Mouse (Mus musculus) intestine, embryonic 14.5 days (tissue): ENCODE data around the gene Foxn3. TPM values are rescaled to one million over a fixed set of nuclear protein-coding genes. Genes with fewer than 3 reads are reported as not detected.

Experiments used
- ATAC-seq: fragments of 200-750 bp; cut with Nextera tagmentation; replicated peaks from 2 replicates; pipeline ENCODE4 v1.8.0; 2017; ENCODE audit warnings: low read depth, moderate number of reproducible peaks, moderate TSS enrichment, moderate library complexity; ENCODE audit not compliant: low FRiP score, low TSS enrichment
- DNase-seq: peaks from one replicate; pipeline ENCODE4 v3.0.0-alpha.2; 2018; ENCODE audit warnings: low spot score
- H3K27ac ChIP-seq: fragments of 300-500 bp; sonication (generic); 2 replicates; pipeline ENCODE4 v1.5.1; 2014; ENCODE audit warnings: low read depth, mild to moderate bottlenecking, control low read depth
- H3K27me3 ChIP-seq: fragments of 300-500 bp; sonication (generic); replicated peaks from 2 replicates; pipeline ENCODE4 v1.6.1; 2014; ENCODE audit warnings: low read length, control low read depth; ENCODE audit not compliant: control insufficient read depth, insufficient read depth
- H3K36me3 ChIP-seq: fragments of 300-500 bp; sonication (generic); 2 replicates; pipeline ENCODE4 v1.6.1; 2014; ENCODE audit warnings: low read length, control low read depth; ENCODE audit not compliant: control insufficient read depth, insufficient read depth
- H3K4me1 ChIP-seq: fragments of 300-500 bp; sonication (generic); replicated peaks from 2 replicates; pipeline ENCODE4 v1.6.1; 2014; ENCODE audit warnings: low read length, control low read depth, mixed read lengths; ENCODE audit not compliant: control insufficient read depth, insufficient read depth
- H3K4me2 ChIP-seq: fragments of 300-500 bp; sonication (generic); 2 replicates; pipeline ENCODE4 v1.6.1; 2014; ENCODE audit warnings: low read length
- H3K4me3 ChIP-seq: fragments of 300-500 bp; sonication (generic); 2 replicates; pipeline ENCODE4 v1.5.1; 2014; ENCODE audit warnings: low read depth, low read length, control low read depth, mixed read lengths
- H3K9ac ChIP-seq: fragments of 300-500 bp; sonication (generic); 2 replicates; pipeline ENCODE4 v1.6.1; 2014; ENCODE audit warnings: mild to moderate bottlenecking, low read length
- H3K9me3 ChIP-seq: fragments of 300-500 bp; sonication (generic); 2 replicates; pipeline ENCODE4 v1.6.1; 2016; ENCODE audit warnings: low read length, control low read depth; ENCODE audit not compliant: control insufficient read depth
- WGBS: fragments of 180-500 bp; shearing (Covaris S2); extraction: QIAGEN DNeasy Blood & Tissue Kit; methylation state at CpG from one replicate; pipeline ENCODE4 v1.1.7; 2014; 5-methylcytosine and 5-hydroxymethylcytosine counted together
- polyA plus RNA-seq: library from polyadenylated mRNA; unstranded; fragments of >200 nt; fragmentation: Nextera tagmentation; extraction: Ambion mirVana; gene quantifications from 2 replicates; pipeline ENCODE4 v1.2.1, GENCODE M21; 2014

The Foxn3 gene
- polyA plus RNA-seq, 1 experiment from 2014 or later: 74.3 TPM

- WGBS: 36% methylated on average over 5 of the region's 5 CpGs
- H3K9ac ChIP-seq: no peak overlapping the region
- no peak for DNase-seq
- no peak overlapping the region for H3K27ac ChIP-seq
- no peaks in the 10 kb centered on the region for H3K27me3 ChIP-seq
- no peaks in the 10 kb centered on the region for H3K36me3 ChIP-seq
- H3K4me2 ChIP-seq: no peak overlapping the region
- peaks cover 8% of the 10 kb centered on the region for H3K4me1 ChIP-seq
- no peaks in the 10 kb centered on the region for H3K9me3 ChIP-seq
- H3K4me3 ChIP-seq: no peak overlapping the region
- ATAC-seq: 0 out of 2 replicates have a peak, but pooled peaks have one; percentile 28
These were observed 323.1 kb downstream of the Foxn3 start for GRCm38 (mm10) chr12:99240185-99240726.

GRCm38 (mm10) chr12:99239735-99240134 lies 323.6 kb downstream of the Foxn3 start:
- H3K36me3 ChIP-seq: no peaks in the 10 kb centered on the region
- H3K4me1 ChIP-seq: peaks cover 8% of the 10 kb centered on the region
- H3K9ac ChIP-seq: no peak overlapping the region
- no peaks in the 10 kb centered on the region for H3K9me3 ChIP-seq
- 0 out of 2 replicates have a peak overlapping the region, but pooled peaks have one; percentile 5 for H3K27ac ChIP-seq
- DNase-seq: no peak
- ATAC-seq: no peak
- no peaks in the 10 kb centered on the region for H3K27me3 ChIP-seq
- H3K4me3 ChIP-seq: no peak overlapping the region
- H3K4me2 ChIP-seq: no peak overlapping the region
- 69% methylated on average over 11 of the region's 11 CpGs for WGBS

- H3K4me1 ChIP-seq: peaks cover 18% of the 10 kb centered on the region
- H3K9ac ChIP-seq: no peak overlapping the region
- H3K27me3 ChIP-seq: no peaks in the 10 kb centered on the region
- ATAC-seq: no peak
- H3K4me3 ChIP-seq: no peak overlapping the region
- H3K36me3 ChIP-seq: no peaks in the 10 kb centered on the region
- no peak overlapping the region for H3K27ac ChIP-seq
- H3K9me3 ChIP-seq: no peaks in the 10 kb centered on the region
- 90% methylated on average over 9 of the region's 9 CpGs for WGBS
- no peak for DNase-seq
- no peak overlapping the region for H3K4me2 ChIP-seq
These were observed 325.9 kb downstream of the Foxn3 start for GRCm38 (mm10) chr12:99237497-99237896.

GRCm38 (mm10) chr12:99234346-99234745 lies 329.0 kb downstream of the Foxn3 start:
- ATAC-seq (no peak), DNase-seq (no peak)
- no peaks in the 10 kb centered on the region for H3K36me3 ChIP-seq
- no peak overlapping the region for H3K4me3 ChIP-seq
- H3K27ac ChIP-seq: no peak overlapping the region
- WGBS: 77% methylated on average over 6 of the region's 6 CpGs
- no peaks in the 10 kb centered on the region for H3K27me3 ChIP-seq
- no peak overlapping the region for H3K4me2 ChIP-seq
- no peak overlapping the region for H3K9ac ChIP-seq
- peaks cover 10% of the 10 kb centered on the region for H3K4me1 ChIP-seq
- H3K9me3 ChIP-seq: no peaks in the 10 kb centered on the region

GRCm38 (mm10) chr12:99233386-99233785 lies 330.0 kb downstream of the Foxn3 start:
- no peak overlapping the region for H3K4me3 ChIP-seq
- no peak overlapping the region for H3K27ac ChIP-seq
- no peaks in the 10 kb centered on the region for H3K36me3 ChIP-seq
- peaks cover 10% of the 10 kb centered on the region for H3K4me1 ChIP-seq
- no peak overlapping the region for H3K4me2 ChIP-seq
- no peak for ATAC-seq
- H3K9ac ChIP-seq: no peak overlapping the region
- 62% methylated on average over 2 of the region's 2 CpGs for WGBS
- H3K9me3 ChIP-seq: no peaks in the 10 kb centered on the region
- no peaks in the 10 kb centered on the region for H3K27me3 ChIP-seq
- no peak for DNase-seq

- no peak overlapping the region for H3K4me2 ChIP-seq
- H3K27ac ChIP-seq: no peak overlapping the region
- no peak for DNase-seq
- H3K27me3 ChIP-seq: no peaks in the 10 kb centered on the region
- no peaks in the 10 kb centered on the region for H3K9me3 ChIP-seq
- no peak overlapping the region for H3K4me3 ChIP-seq
- H3K4me1 ChIP-seq: peaks cover 10% of the 10 kb centered on the region
- WGBS: 74% methylated on average over 9 of the region's 9 CpGs
- H3K36me3 ChIP-seq: no peaks in the 10 kb centered on the region
- no peak overlapping the region for H3K9ac ChIP-seq
- no peak for ATAC-seq
These were observed 330.9 kb downstream of the Foxn3 start for GRCm38 (mm10) chr12:99232478-99232877.

GRCm38 (mm10) chr12:99231321-99231720 lies 332.1 kb downstream of the Foxn3 start:
- no peaks in the 10 kb centered on the region for H3K27me3 ChIP-seq
- H3K36me3 ChIP-seq: no peaks in the 10 kb centered on the region
- peaks cover 10% of the 10 kb centered on the region for H3K4me1 ChIP-seq
- ATAC-seq: no peak
- H3K4me2 ChIP-seq: no peak overlapping the region
- no peak overlapping the region for H3K4me3 ChIP-seq
- WGBS: 84% methylated on average over 6 of the region's 6 CpGs
- DNase-seq: no peak
- no peaks in the 10 kb centered on the region for H3K9me3 ChIP-seq
- H3K27ac ChIP-seq: no peak overlapping the region
- no peak overlapping the region for H3K9ac ChIP-seq

GRCm38 (mm10) chr12:99230783-99231048 lies 332.7 kb downstream of the Foxn3 start:
- DNase-seq (no peak), ATAC-seq (no peak)
- Histone ChIP-seq H3K36me3 (no peaks in the 10 kb centered on the region), H3K9ac (no peak overlapping the region), H3K4me1 (peaks cover 10% of the 10 kb centered on the region), H3K4me3 (no peak overlapping the region), H3K9me3 (no peaks in the 10 kb centered on the region), H3K27me3 (no peaks in the 10 kb centered on the region), H3K27ac (no peak overlapping the region), H3K4me2 (no peak overlapping the region)
- WGBS: 67% methylated on average over 5 of the region's 5 CpGs

- 71% methylated on average over 17 of the region's 17 CpGs for WGBS
- H3K4me2 ChIP-seq: no peak overlapping the region
These were observed 333.2 kb downstream of the Foxn3 start for GRCm38 (mm10) chr12:99229973-99230782.

More at GRCm38 (mm10) chr12:99229973-99230782, 333.2 kb downstream of the Foxn3 start:
- Histone ChIP-seq H3K4me3 (no peak overlapping the region), H3K27me3 (no peaks in the 10 kb centered on the region), H3K9ac (no peak overlapping the region), H3K36me3 (no peaks in the 10 kb centered on the region), H3K27ac (no peak overlapping the region), H3K4me1 (peaks cover 10% of the 10 kb centered on the region), H3K9me3 (no peaks in the 10 kb centered on the region)
- ATAC-seq: no peak
- no peak for DNase-seq
